In genomic region chr9:65152711-65153330, GRCm38 (mm10) we compare ENCODE assay signal across 11 mouse cellular contexts. TPM values are rescaled to one million over a fixed set of nuclear protein-coding genes. Genes with fewer than 3 reads are reported as not detected.
A peak's percentile ranks its signal among the peaks of the same experiment; 100 is the strongest.
DNase-seq lines count a peak whose midpoint lies in the region; ATAC-seq and TF ChIP-seq lines count a peak whose summit lies in the region.
"Had no signal": no experiment of that assay in that cellular context is flagged by ENCODE, and none has a peak within 500 bp of the region (broad histone marks: within the 10 kb centered on the region; RNA-seq: fewer than 3 reads in every experiment).

No protein-coding gene starts in this region.

- H3K9ac ChIP-seq in heart, embryonic 13.5 days: peak overlapping the region; percentile 44; the same call in 1 of the 2 replicates
- H3K9ac ChIP-seq in embryonic facial prominence, embryonic 11.5 days (replicated peaks; ENCODE audit: low read length): peak overlapping the region; percentile 38
- H3K9ac ChIP-seq in hindbrain, embryonic 13.5 days: peak overlapping the region; percentile 53
- peak overlapping the region; percentile 64 for H3K9ac ChIP-seq in midbrain, embryonic 13.5 days (replicated peaks)
- no peak overlapping the region for H3K9ac ChIP-seq in heart, adult 2 months (ENCODE audit: low read depth, low read length)

- H3K27ac ChIP-seq in heart, embryonic 13.5 days (replicated peaks): no peak overlapping the region
- H3K27ac ChIP-seq in embryonic facial prominence, embryonic 11.5 days (replicated peaks; ENCODE audit: low read depth, low read length): peak overlapping the region; percentile 78
- H3K27ac ChIP-seq in hindbrain, embryonic 13.5 days: peak overlapping the region; percentile 85
- H3K27ac ChIP-seq in midbrain, embryonic 13.5 days: peak overlapping the region; percentile 94
- no peak overlapping the region for H3K27ac ChIP-seq in heart, adult 2 months
- H3K27ac ChIP-seq: macrophage had no signal

- no peak overlapping the region for H3K4me2 ChIP-seq in heart, embryonic 13.5 days
- H3K4me2 ChIP-seq in embryonic facial prominence, embryonic 11.5 days (ENCODE audit: low read depth, low read length): no peak overlapping the region
- H3K4me2 ChIP-seq in hindbrain, embryonic 13.5 days: 0 out of 2 replicates have a peak overlapping the region, but pooled peaks have one; percentile 4
- peak overlapping the region; percentile 30 for H3K4me2 ChIP-seq in midbrain, embryonic 13.5 days (replicated peaks)

- 0 out of 2 replicates have a peak, but pooled peaks cover 4% of the 10 kb centered on the region for H3K27me3 ChIP-seq in heart, embryonic 13.5 days (replicated peaks)
- H3K27me3 ChIP-seq in embryonic facial prominence, embryonic 11.5 days (ENCODE audit: control insufficient read depth, insufficient read depth, low read length): no peaks in the 10 kb centered on the region
- H3K27me3 ChIP-seq in hindbrain, embryonic 13.5 days: no peaks in the 10 kb centered on the region
- H3K27me3 ChIP-seq in midbrain, embryonic 13.5 days: no peaks in the 10 kb centered on the region
- no peaks in the 10 kb centered on the region; the same call in 1 of the 2 replicates for H3K27me3 ChIP-seq in heart, adult 2 months (ENCODE audit: control insufficient read depth, insufficient read depth, low read length)

- no peak for TF ChIP-seq CTCF in heart, adult 2 months (IDR thresholded peaks at IDR 0.05)

- intact Hi-C loops in heart, adult 2 months (cut with DNase I): no loop called here

- no peak overlapping the region for H3K4me3 ChIP-seq in heart, embryonic 13.5 days
- no peak overlapping the region for H3K4me3 ChIP-seq in embryonic facial prominence, embryonic 11.5 days (ENCODE audit: low read depth, low read length)
- no peak overlapping the region for H3K4me3 ChIP-seq in hindbrain, embryonic 13.5 days
- H3K4me3 ChIP-seq in midbrain, embryonic 13.5 days (replicated peaks): no peak overlapping the region
- no peak overlapping the region for H3K4me3 ChIP-seq in heart, adult 2 months

- no peaks in the 10 kb centered on the region for H3K36me3 ChIP-seq in heart, embryonic 13.5 days
- H3K36me3 ChIP-seq in embryonic facial prominence, embryonic 11.5 days (replicated peaks; ENCODE audit: control insufficient read depth, insufficient read depth, low read depth, low read length): peaks cover 6% of the 10 kb centered on the region; the same call in 1 of the 2 replicates
- H3K36me3 ChIP-seq in hindbrain, embryonic 13.5 days: peaks cover 31% of the 10 kb centered on the region
- peaks cover 45% of the 10 kb centered on the region for H3K36me3 ChIP-seq in midbrain, embryonic 13.5 days
- H3K36me3 ChIP-seq in heart, adult 2 months (ENCODE audit: control insufficient read depth, insufficient read depth, low read length): no peaks in the 10 kb centered on the region

- ATAC-seq in heart, embryonic 13.5 days (ENCODE audit: extremely low read depth, insufficient number of reproducible peaks, low FRiP score, low TSS enrichment): no peak
- no peak for ATAC-seq in embryonic facial prominence, embryonic 11.5 days (replicated peaks; ENCODE audit: insufficient number of reproducible peaks, low FRiP score, low TSS enrichment, low read depth)
- peak; percentile 31 for ATAC-seq in hindbrain, embryonic 13.5 days (ENCODE audit: low FRiP score)
- ATAC-seq in midbrain, embryonic 13.5 days: peak; percentile 69

- H3K4me1 ChIP-seq in heart, embryonic 13.5 days: peaks cover 38% of the 10 kb centered on the region
- peaks cover 18% of the 10 kb centered on the region for H3K4me1 ChIP-seq in embryonic facial prominence, embryonic 11.5 days (ENCODE audit: control insufficient read depth, insufficient read depth, low read length)
- peaks cover 75% of the 10 kb centered on the region for H3K4me1 ChIP-seq in hindbrain, embryonic 13.5 days (replicated peaks)
- H3K4me1 ChIP-seq in midbrain, embryonic 13.5 days (replicated peaks): peaks cover 88% of the 10 kb centered on the region
- no peaks in the 10 kb centered on the region for H3K4me1 ChIP-seq in heart, adult 2 months (ENCODE audit: control insufficient read depth, insufficient read depth, low read length)

- TF ChIP-seq EP300 in heart, adult 2 months (IDR thresholded peaks at IDR 0.05; ENCODE audit: insufficient read depth, low read depth, low read length): no peak

- DNase-seq in heart, adult 18-20 months: no peak
- DNase-seq in embryonic facial prominence, embryonic 11.5 days (ENCODE audit: low spot score): no peak
- no peak for DNase-seq in urinary bladder, postnatal 10 days (ENCODE audit: low spot score)
- no peak for DNase-seq in cerebellum, adult 18-20 months
- no peak for DNase-seq in heart, adult 2 months
- DNase-seq: adrenal gland, adult 2 months; cerebellum, adult 11-12 months had no signal

- H3K79me2 ChIP-seq in heart, adult 2 months (replicated peaks; ENCODE audit: control insufficient read depth, insufficient read depth, low read length): no peaks in the 10 kb centered on the region

- H3K9me3 ChIP-seq in heart, embryonic 13.5 days: no peaks in the 10 kb centered on the region
- H3K9me3 ChIP-seq in embryonic facial prominence, embryonic 11.5 days (replicated peaks; ENCODE audit: control insufficient read depth, low read length): no peaks in the 10 kb centered on the region
- H3K9me3 ChIP-seq in hindbrain, embryonic 13.5 days: no peaks in the 10 kb centered on the region
- H3K9me3 ChIP-seq in midbrain, embryonic 13.5 days: no peaks in the 10 kb centered on the region

- TF ChIP-seq POLR2A in heart, adult 2 months (IDR thresholded peaks at IDR 0.05; ENCODE audit: insufficient read depth, low read depth, low read length): no peak

- WGBS in heart, embryonic 13.5 days: 70% methylated on average over 6 of the region's 6 CpGs
- 36% methylated on average over 6 of the region's 6 CpGs for WGBS in embryonic facial prominence, embryonic 11.5 days
- WGBS in hindbrain, embryonic 13.5 days: 25% methylated on average over 6 of the region's 6 CpGs
- WGBS in midbrain, embryonic 13.5 days: 10% methylated on average over 6 of the region's 6 CpGs
- WGBS in heart, adult 2 months: 80% methylated on average over 6 of the region's 6 CpGs

RNA-seq across cellular contexts. Expression of gene Igdcc3, which starts 11.8 kb away (rescaled TPM):
- 0.88 and 0.98 TPM in 2 replicates for polyA plus RNA-seq in heart, embryonic 13.5 days (2015; fragmentation: Nextera tagmentation; extraction: Ambion mirVana)
- under 1 TPM; 0.15 to 0.18 TPM for total RNA-seq in heart, adult 18-20 months (2021)
- polyA plus RNA-seq in embryonic facial prominence, embryonic 11.5 days (2014; fragmentation: Nextera tagmentation; extraction: Ambion mirVana): 17.0 and 18.7 TPM in 2 replicates
- polyA plus RNA-seq in hindbrain, embryonic 13.5 days (2015; fragmentation: Nextera tagmentation; extraction: Ambion mirVana): 13.8 and 15.5 TPM in 2 replicates
- polyA plus RNA-seq in midbrain, embryonic 13.5 days (2015; fragmentation: Nextera tagmentation; extraction: Ambion mirVana): 23.5 and 25.2 TPM in 2 replicates
- under 1 TPM; 0.07 to 0.10 TPM for total RNA-seq in heart, adult 2 months (2021)
- polyA plus RNA-seq in heart, adult 2 months (2012; rRNA removed): 0.12 and 0.16 TPM in 2 replicates
- polyA plus RNA-seq: macrophage had no signal

RNA-seq across cellular contexts. Expression of gene Parp16, which starts 42.3 kb away (rescaled TPM):
- polyA plus RNA-seq in heart, embryonic 13.5 days (2015; fragmentation: Nextera tagmentation; extraction: Ambion mirVana): 4.5 and 5.1 TPM in 2 replicates
- total RNA-seq in heart, adult 18-20 months (2021): 1 to 10 TPM; 2.3 to 2.9 TPM
- polyA plus RNA-seq in embryonic facial prominence, embryonic 11.5 days (2014; fragmentation: Nextera tagmentation; extraction: Ambion mirVana): 4.9 and 5.7 TPM in 2 replicates
- polyA plus RNA-seq in hindbrain, embryonic 13.5 days (2015; fragmentation: Nextera tagmentation; extraction: Ambion mirVana): 5.9 and 6.1 TPM in 2 replicates
- polyA plus RNA-seq in midbrain, embryonic 13.5 days (2015; fragmentation: Nextera tagmentation; extraction: Ambion mirVana): 4.8 and 5.6 TPM in 2 replicates
- total RNA-seq in heart, adult 2 months (2021): 1 to 10 TPM; 2.6 to 3.1 TPM
- 3.7 and 4.8 TPM in 2 replicates for polyA plus RNA-seq in heart, adult 2 months (2012; rRNA removed)

RNA-seq across cellular contexts. Expression of gene Igdcc4, which starts 51.5 kb away (rescaled TPM):
- 10.4 and 11.0 TPM in 2 replicates for polyA plus RNA-seq in heart, embryonic 13.5 days (2015; fragmentation: Nextera tagmentation; extraction: Ambion mirVana)
- 10 to 100 TPM; 12.3 to 13.8 TPM for total RNA-seq in heart, adult 18-20 months (2021)
- polyA plus RNA-seq in embryonic facial prominence, embryonic 11.5 days (2014; fragmentation: Nextera tagmentation; extraction: Ambion mirVana): 11.8 and 12.4 TPM in 2 replicates
- polyA plus RNA-seq in hindbrain, embryonic 13.5 days (2015; fragmentation: Nextera tagmentation; extraction: Ambion mirVana): 9.7 TPM in 2 replicates
- 11.0 and 12.6 TPM in 2 replicates for polyA plus RNA-seq in midbrain, embryonic 13.5 days (2015; fragmentation: Nextera tagmentation; extraction: Ambion mirVana)
- total RNA-seq in heart, adult 2 months (2021): 10 to 100 TPM; 10.2 to 12.4 TPM
- 7.3 and 12.0 TPM in 2 replicates for polyA plus RNA-seq in heart, adult 2 months (2012; rRNA removed)

Comparison
In these comparisons a context has a peak if more than half of its experiments do, and no peak if none do; other contexts are left out.
1. ATAC-seq: peak in hindbrain, embryonic 13.5 days (single experiment) and midbrain, embryonic 13.5 days (single experiment); none in heart, embryonic 13.5 days (single experiment) and embryonic facial prominence, embryonic 11.5 days (single experiment).
2. H3K27ac ChIP-seq: peak in embryonic facial prominence, embryonic 11.5 days (single experiment), hindbrain, embryonic 13.5 days (single experiment) and midbrain, embryonic 13.5 days (single experiment); none in heart, embryonic 13.5 days (single experiment) and heart, adult 2 months (single experiment).
3. H3K4me2 ChIP-seq: peak in hindbrain, embryonic 13.5 days (single experiment) and midbrain, embryonic 13.5 days (single experiment); none in heart, embryonic 13.5 days (single experiment) and embryonic facial prominence, embryonic 11.5 days (single experiment).